Mouse (Mus musculus) testis, adult 2 months (tissue): ENCODE data around the gene Cntd1.

Source experiments
- CTCF ChIP-seq: fragments of 200-500 bp; IDR thresholded peaks from 2 replicates; pipeline ENCODE4 v1.5.1; 2012; ENCODE audit warnings: low read depth, mild to moderate bottlenecking, inconsistent platforms, low read length, moderate library complexity; ENCODE audit not compliant: control insufficient read depth, insufficient read depth, insufficient replicate concordance
- POLR2A ChIP-seq: fragments of 200-500 bp; IDR thresholded peaks from 2 replicates; pipeline ENCODE4 v1.6.1; 2012; ENCODE audit warnings: low read depth, mild to moderate bottlenecking, inconsistent platforms, low read length, moderate library complexity; ENCODE audit not compliant: control insufficient read depth

DNA sequence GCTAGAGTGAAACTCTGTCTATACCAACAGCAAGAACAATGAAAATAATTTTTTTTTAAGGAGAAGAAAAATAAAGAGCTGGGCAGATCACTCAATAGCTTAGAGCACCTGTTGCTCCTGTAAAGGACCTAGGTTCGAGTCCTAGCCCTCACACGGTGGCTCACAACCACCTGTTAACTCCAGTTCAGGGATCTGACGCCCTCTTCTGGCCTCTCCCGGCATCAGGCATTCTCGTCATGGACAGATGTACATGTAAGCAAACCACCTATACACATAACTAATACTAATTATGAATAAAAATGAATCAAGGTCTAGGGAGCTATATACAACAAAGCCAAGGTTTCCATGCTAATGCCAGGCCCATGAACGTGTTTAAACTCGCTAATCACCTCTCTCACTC is 22.1 kb downstream of the Cntd1 start:
- TF ChIP-seq CTCF (0 out of 2 replicates have a peak, but pooled peaks have one; percentile 4), POLR2A (no peak)
